Mouse (Mus musculus) liver, adult 10 weeks (tissue): ENCODE data around the gene Phf24. TPM values are rescaled to one million over a fixed set of nuclear protein-coding genes. Genes with fewer than 3 reads are reported as not detected.

ENCODE experiments used
- polyA plus RNA-seq: library from polyadenylated mRNA; stranded (reverse); fragments of 350-450 nt; fragmentation: Illumina TruSeq; extraction: RNeasy Lipid Tissue Mini Kit (QIAGEN cat#74804); gene quantifications from one replicate; pipeline ENCODE4 v1.2.3, GENCODE M21; 2014; ENCODE audit warnings: low read depth, low replicate concordance

The Phf24 gene
- 0.11 TPM for polyA plus RNA-seq

DNA sequence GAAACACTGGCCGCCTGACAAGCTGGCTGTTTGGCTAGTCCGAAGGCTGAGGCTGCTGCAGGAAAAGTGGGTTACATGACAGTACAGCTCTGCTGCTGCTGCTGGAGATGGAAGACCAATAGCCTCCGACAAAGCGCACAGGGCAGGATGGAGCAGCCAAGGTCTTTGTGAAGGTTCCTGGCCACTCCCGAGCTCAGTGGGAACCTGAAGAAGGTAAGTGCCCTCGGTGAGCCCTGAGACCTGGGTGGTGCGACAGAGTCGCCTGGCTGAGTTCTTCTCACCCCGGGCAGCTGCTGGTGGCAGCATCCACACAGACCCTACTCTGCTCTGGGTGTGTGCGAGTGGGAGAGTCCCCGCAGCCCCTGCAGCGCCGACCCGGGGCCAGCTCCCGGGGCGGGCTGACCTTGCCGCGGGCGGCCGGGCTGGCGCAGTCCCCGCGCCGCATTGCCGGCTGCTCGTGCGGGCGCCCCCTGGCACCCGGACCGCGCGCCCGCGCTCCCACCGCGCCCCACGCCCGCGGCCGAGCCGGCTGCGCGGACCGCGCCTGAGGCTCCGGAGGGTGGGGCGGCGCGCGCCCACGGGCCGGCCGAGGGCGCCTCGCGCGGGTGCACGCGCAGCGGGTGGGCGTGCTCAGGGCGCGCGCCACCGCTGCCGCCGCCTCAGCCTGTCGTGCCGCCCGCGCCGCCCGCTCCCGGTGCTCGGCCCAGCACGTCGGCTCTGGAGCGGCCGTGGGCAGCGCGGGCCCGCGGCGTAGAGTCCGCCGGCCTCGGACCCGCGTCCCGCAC is at the start of gene Phf24:
Gene Phf24 (plus strand): TSS at position 44 of the 785 bp plus-strand sequence.

DNA sequence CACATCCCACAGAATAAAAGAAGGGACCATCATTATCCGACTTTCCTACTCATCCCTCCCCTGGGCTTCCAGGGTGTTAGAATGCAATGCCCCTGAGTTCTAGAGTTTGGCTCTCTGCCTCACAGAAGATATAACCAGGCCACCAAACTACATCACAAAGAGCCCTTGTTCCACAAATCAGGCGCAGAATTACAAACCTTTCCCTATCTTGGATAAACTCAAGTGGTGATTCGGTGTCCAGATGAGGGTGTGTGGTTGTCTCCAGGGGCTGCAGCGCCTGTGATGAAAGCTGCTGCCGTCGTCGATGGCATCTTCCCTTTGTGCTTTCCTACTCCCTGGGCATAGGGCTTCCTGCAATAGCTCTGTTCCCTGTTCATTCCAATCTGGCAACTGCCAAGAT is 42.3 kb upstream of the Phf24 start, which contains the start of gene Fam205c:
Gene Fam205c (minus strand): TSS at position 101 of the 400 bp plus-strand sequence.

DNA sequence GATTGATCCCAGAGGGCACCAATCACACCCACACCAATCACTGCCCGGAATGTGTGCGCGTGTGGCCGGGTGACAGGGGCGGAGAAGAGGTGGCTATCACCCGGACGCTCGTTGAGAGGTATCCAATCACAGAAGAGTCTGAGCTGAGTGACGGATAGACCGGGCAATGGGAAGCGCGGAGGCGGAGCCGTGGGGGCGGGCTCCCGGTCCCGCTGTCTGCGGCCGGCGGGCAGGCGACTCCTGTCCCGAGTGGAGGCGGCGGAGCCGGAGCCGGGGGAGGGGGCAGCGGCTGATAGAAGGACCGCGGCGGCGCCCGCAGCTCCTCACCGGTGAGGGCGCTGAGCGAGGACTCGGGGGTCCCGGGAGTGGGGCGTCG is 33.2 kb downstream of the Phf24 start, which contains the start of gene Dnajb5:
Gene Dnajb5 (plus strand): TSS at position 139 of the 376 bp plus-strand sequence.

DNA sequence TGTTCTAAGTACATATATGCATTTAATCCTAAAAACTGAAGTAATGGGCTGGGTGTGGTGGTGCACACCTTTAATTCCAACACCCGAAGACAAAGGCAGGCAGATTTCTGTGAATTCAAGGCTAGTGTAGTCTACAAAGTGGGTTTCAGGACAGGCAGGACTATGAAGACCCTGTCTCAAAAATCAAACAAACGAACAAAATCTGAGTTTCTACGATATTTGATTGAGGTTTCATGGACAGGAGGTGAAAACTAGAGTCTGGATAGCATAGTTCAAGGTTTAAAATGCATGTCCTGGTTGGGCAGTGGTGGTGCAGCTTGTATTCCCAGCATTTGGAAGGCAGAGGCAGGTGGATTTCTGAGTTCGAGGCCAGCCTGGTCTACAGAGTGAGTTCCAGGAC is 52.8 kb downstream of the Phf24 start, which contains the start of gene 1700022I11Rik:
Gene 1700022I11Rik (plus strand): TSS at position 301 of the 400 bp plus-strand sequence.

Other genes with a start within 250 kb of the Phf24 start
- gene 4930578G10Rik, start 181.1 kb upstream of the Phf24 start, polyA plus RNA-seq, result not detected
- gene Ccl19, start 160.1 kb upstream of the Phf24 start, polyA plus RNA-seq, result not detected
- not detected for gene Ccl21a, start 142.7 kb upstream of the Phf24 start, polyA plus RNA-seq
- not detected for gene Fam205a1, start 62.8 kb upstream of the Phf24 start, polyA plus RNA-seq
- gene Gm12394, start 59.9 kb upstream of the Phf24 start, polyA plus RNA-seq, result not detected
- gene Fam205c, start 42.4 kb upstream of the Phf24 start, polyA plus RNA-seq, result not detected
- gene Dnajb5, start 33.2 kb downstream of the Phf24 start, polyA plus RNA-seq, result 0.19 TPM
- not detected for gene 1700022I11Rik, start 52.9 kb downstream of the Phf24 start, polyA plus RNA-seq
- gene Vcp, start 83.8 kb downstream of the Phf24 start, polyA plus RNA-seq, result 159 TPM
- 1.6 TPM for gene Fancg, start 93.8 kb downstream of the Phf24 start, polyA plus RNA-seq
- gene Pigo, start 109.2 kb downstream of the Phf24 start, polyA plus RNA-seq, result 2.7 TPM
- 29.1 TPM for gene Stoml2, start 115.0 kb downstream of the Phf24 start, polyA plus RNA-seq
- 1.7 TPM for gene Fam214b, start 129.6 kb downstream of the Phf24 start, polyA plus RNA-seq
- gene Unc13b, start 142.3 kb downstream of the Phf24 start, polyA plus RNA-seq, result 1.9 TPM